Mouse (Mus musculus): Measurements from ENCODE around the gene Fam50b. TPM values are rescaled to one million over a fixed set of nuclear protein-coding genes. Genes with fewer than 3 reads are reported as not detected.

Gene Fam50b
- polyA plus RNA-seq, 1 experiment from 2014 or later, result 0.07 TPM

DNA sequence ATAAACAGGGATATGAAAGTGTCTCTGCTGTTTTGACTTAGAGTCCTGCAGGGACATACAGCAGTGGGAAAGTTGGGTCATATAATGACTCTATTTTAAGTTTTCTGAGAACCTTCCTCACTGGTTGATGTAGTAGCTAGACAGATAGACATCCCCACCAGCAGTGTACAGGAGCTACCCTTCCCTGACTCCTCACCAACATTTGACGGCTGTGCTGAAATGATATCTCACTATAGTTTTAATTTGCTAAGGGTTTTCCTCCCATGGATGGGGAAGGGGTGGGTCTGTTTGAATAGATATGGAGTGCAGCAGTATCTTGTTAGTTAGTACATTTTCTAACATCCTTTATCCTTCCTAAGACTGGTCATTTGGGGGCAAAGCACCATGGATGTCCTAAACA lies 34.0 kb upstream of the Fam50b start:
- Histone ChIP-seq H3K27ac (replicated peaks) (no peak overlapping the region), H3K9ac (ENCODE audit: low read length) (no peak overlapping the region), H3K9me3 (ENCODE audit: control insufficient read depth, low read length) (no peaks in the 10 kb centered on the region), H3K4me1 (replicated peaks; ENCODE audit: control insufficient read depth, insufficient read depth) (no peaks in the 10 kb centered on the region), H3K36me3 (ENCODE audit: control insufficient read depth, insufficient read depth, low read length) (no peaks in the 10 kb centered on the region), H3K27me3 (ENCODE audit: control insufficient read depth, insufficient read depth, low read length) (no peaks in the 10 kb centered on the region), H3K4me2 (replicated peaks; ENCODE audit: low read depth) (no peak overlapping the region), H3K4me3 (ENCODE audit: low read depth, low read length) (no peak overlapping the region)
- DNase-seq (ENCODE audit: low spot score), result no peak
- no peak for ATAC-seq (ENCODE audit: low FRiP score, low TSS enrichment)
- WGBS, result 87% methylated on average over 1 of the region's 1 CpGs
- TF ChIP-seq EP300 (optimal IDR thresholded peaks at IDR 0.05) (no peak), CTCF (IDR thresholded peaks at IDR 0.05; ENCODE audit: low read depth) (no peak)

DNA sequence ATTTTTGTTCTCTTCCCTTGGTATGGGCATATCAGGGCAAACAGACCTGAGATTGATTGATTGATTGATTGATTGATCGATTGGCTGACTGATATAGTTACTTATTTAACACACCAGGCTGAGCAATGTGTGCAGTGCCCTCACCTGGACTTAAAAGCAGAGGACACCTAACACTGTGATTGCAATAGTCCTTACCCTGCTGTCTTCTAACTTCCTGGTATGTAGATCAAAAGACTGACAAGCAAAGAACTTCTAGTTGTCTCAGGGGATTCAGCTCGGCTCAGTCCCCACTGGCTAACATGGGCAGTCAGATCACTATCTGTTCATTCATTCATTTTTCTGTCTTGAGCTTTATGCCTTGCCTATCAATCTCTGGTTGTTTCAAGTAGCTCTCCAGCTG lies 31.3 kb upstream of the Fam50b start:
- Histone ChIP-seq H3K4me3 (ENCODE audit: low read depth, low read length) (no peak overlapping the region), H3K4me1 (replicated peaks; ENCODE audit: control insufficient read depth, insufficient read depth) (no peaks in the 10 kb centered on the region), H3K36me3 (ENCODE audit: control insufficient read depth, insufficient read depth, low read length) (no peaks in the 10 kb centered on the region), H3K27me3 (ENCODE audit: control insufficient read depth, insufficient read depth, low read length) (no peaks in the 10 kb centered on the region), H3K9me3 (ENCODE audit: control insufficient read depth, low read length) (no peaks in the 10 kb centered on the region), H3K9ac (ENCODE audit: low read length) (no peak overlapping the region), H3K4me2 (replicated peaks; ENCODE audit: low read depth) (no peak overlapping the region), H3K27ac (replicated peaks) (no peak overlapping the region)
- ATAC-seq (ENCODE audit: low FRiP score, low TSS enrichment) (no peak), DNase-seq (ENCODE audit: low spot score) (no peak)
- TF ChIP-seq CTCF (IDR thresholded peaks at IDR 0.05; ENCODE audit: low read depth), result no peak
- TF ChIP-seq EP300 (optimal IDR thresholded peaks at IDR 0.05), result no peak
- 47% methylated on average over 2 of the region's 2 CpGs for whole genome bisulfite sequencing

DNA sequence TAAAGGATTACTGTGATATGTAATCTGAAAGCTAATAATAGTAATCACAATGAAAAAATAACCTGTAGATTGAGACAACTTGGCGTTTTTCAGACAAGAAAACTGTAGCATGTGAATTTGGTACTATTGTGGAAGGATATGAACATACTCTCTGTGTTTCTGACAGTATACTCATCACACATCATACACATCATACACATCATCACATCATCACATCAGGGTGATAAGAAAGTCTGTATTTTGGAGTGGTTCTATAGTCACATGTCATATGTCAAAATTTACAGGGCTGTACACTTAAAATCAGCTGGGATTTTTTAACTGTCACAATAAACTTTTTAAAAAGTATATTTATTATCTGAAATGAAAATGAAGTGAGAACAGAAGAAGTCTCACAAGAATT lies 30.9 kb upstream of the Fam50b start:
- Histone ChIP-seq H3K4me2 (replicated peaks; ENCODE audit: low read depth) (no peak overlapping the region), H3K27ac (replicated peaks) (no peak overlapping the region), H3K4me1 (replicated peaks; ENCODE audit: control insufficient read depth, insufficient read depth) (no peaks in the 10 kb centered on the region), H3K27me3 (ENCODE audit: control insufficient read depth, insufficient read depth, low read length) (no peaks in the 10 kb centered on the region), H3K4me3 (ENCODE audit: low read depth, low read length) (no peak overlapping the region), H3K9me3 (ENCODE audit: control insufficient read depth, low read length) (no peaks in the 10 kb centered on the region), H3K9ac (ENCODE audit: low read length) (no peak overlapping the region), H3K36me3 (ENCODE audit: control insufficient read depth, insufficient read depth, low read length) (no peaks in the 10 kb centered on the region)
- 76% methylated on average over 1 of the region's 1 CpGs for WGBS
- ATAC-seq (ENCODE audit: low FRiP score, low TSS enrichment) (no peak), DNase-seq (ENCODE audit: low spot score) (no peak)
- TF ChIP-seq EP300 (optimal IDR thresholded peaks at IDR 0.05) (no peak), CTCF (IDR thresholded peaks at IDR 0.05; ENCODE audit: low read depth) (no peak)

DNA sequence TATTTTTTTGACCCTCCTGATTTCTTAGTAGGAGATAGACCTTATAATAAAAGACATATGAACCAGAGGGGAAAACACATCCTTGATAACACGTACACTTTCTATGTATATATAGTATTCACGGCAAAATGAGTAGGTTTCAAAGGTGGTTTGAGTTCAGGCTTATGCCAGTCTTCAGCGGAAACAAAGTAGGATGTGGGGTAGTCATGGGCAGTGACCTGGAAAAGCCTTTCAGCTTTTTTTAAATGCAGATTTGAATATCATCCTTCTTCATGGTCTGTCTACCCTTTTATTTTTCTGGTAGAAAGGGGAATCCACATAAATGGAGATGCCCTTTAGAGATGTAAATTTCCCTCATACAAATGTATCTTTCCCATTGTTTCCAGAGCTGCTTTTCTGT lies 29.8 kb upstream of the Fam50b start:
- H3K4me1 ChIP-seq (replicated peaks; ENCODE audit: control insufficient read depth, insufficient read depth), result no peaks in the 10 kb centered on the region
- ATAC-seq (ENCODE audit: low FRiP score, low TSS enrichment) (no peak), DNase-seq (ENCODE audit: low spot score) (no peak)
- H3K9me3 ChIP-seq (ENCODE audit: control insufficient read depth, low read length), result no peaks in the 10 kb centered on the region
- no peak overlapping the region for H3K27ac ChIP-seq (replicated peaks)
- H3K27me3 ChIP-seq (ENCODE audit: control insufficient read depth, insufficient read depth, low read length), result no peaks in the 10 kb centered on the region
- H3K36me3 ChIP-seq (ENCODE audit: control insufficient read depth, insufficient read depth, low read length), result no peaks in the 10 kb centered on the region
- H3K4me3 ChIP-seq (ENCODE audit: low read depth, low read length), result no peak overlapping the region
- H3K9ac ChIP-seq (ENCODE audit: low read length), result no peak overlapping the region
- 93% methylated on average over 3 of the region's 3 CpGs for WGBS
- no peak overlapping the region for H3K4me2 ChIP-seq (replicated peaks; ENCODE audit: low read depth)
- TF ChIP-seq CTCF (IDR thresholded peaks at IDR 0.05; ENCODE audit: low read depth) (no peak), EP300 (optimal IDR thresholded peaks at IDR 0.05) (no peak)

DNA sequence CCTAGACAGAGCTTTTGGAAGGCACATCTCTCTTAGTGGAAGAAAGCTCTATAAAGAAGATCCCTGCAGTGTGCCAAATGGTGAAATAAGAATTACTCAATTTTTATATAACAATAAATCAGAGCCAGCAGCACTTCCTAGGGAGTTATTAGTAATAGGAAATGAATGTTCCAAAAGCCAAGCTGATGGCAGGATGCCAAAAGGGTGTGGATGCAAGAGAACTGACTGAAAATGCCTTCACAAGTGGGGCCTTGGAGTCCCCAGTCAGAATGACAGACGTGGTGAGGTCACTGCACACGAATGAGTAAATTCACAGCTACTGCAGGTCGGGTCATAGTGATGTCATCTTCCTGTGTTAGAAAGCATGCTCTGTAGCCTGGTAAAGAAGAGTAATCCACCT lies 25.7 kb upstream of the Fam50b start:
- no peak overlapping the region for H3K4me2 ChIP-seq (replicated peaks; ENCODE audit: low read depth)
- H3K9me3 ChIP-seq (ENCODE audit: control insufficient read depth, low read length), result no peaks in the 10 kb centered on the region
- TF ChIP-seq CTCF (IDR thresholded peaks at IDR 0.05; ENCODE audit: low read depth), result no peak
- peak; percentile 41 for TF ChIP-seq EP300 (optimal IDR thresholded peaks at IDR 0.05)
- H3K27ac ChIP-seq (replicated peaks), result no peak overlapping the region; the same call in 1 of the 2 replicates
- DNase-seq (ENCODE audit: low spot score) (peak; percentile 83), ATAC-seq (ENCODE audit: low FRiP score, low TSS enrichment) (peak; percentile 92)
- H3K9ac ChIP-seq (ENCODE audit: low read length), result no peak overlapping the region
- H3K4me1 ChIP-seq (replicated peaks; ENCODE audit: control insufficient read depth, insufficient read depth), result no peaks in the 10 kb centered on the region
- no peaks in the 10 kb centered on the region for H3K27me3 ChIP-seq (ENCODE audit: control insufficient read depth, insufficient read depth, low read length)
- H3K36me3 ChIP-seq (ENCODE audit: control insufficient read depth, insufficient read depth, low read length), result no peaks in the 10 kb centered on the region
- WGBS, result 14% methylated on average over 3 of the region's 3 CpGs
- no peak overlapping the region for H3K4me3 ChIP-seq (ENCODE audit: low read depth, low read length)

DNA sequence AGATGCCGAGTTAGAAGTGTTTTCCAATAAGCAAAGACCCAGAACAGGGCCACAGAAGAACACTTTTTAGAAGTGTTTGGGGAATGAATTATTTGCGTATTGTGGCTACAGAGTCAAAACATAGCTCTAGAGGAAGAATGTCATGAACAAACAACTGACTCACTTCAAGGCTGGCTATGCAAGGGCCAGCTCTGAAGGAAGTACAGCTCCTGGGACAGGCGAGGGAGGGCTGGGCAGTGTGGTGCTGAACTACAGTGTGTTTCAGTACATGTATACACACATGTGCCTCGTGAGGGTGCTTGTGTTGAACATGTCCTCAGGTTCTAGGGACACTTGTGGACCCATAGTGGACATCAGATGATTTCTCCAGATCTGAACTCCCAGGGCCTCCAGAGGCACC lies 25.1 kb upstream of the Fam50b start:
- Histone ChIP-seq H3K27me3 (ENCODE audit: control insufficient read depth, insufficient read depth, low read length) (no peaks in the 10 kb centered on the region), H3K4me2 (replicated peaks; ENCODE audit: low read depth) (no peak overlapping the region), H3K4me3 (ENCODE audit: low read depth, low read length) (no peak overlapping the region), H3K27ac (replicated peaks) (no peak overlapping the region; the same call in 1 of the 2 replicates), H3K9me3 (ENCODE audit: control insufficient read depth, low read length) (no peaks in the 10 kb centered on the region), H3K4me1 (replicated peaks; ENCODE audit: control insufficient read depth, insufficient read depth) (no peaks in the 10 kb centered on the region), H3K9ac (ENCODE audit: low read length) (no peak overlapping the region), H3K36me3 (ENCODE audit: control insufficient read depth, insufficient read depth, low read length) (no peaks in the 10 kb centered on the region)
- TF ChIP-seq EP300 (optimal IDR thresholded peaks at IDR 0.05) (no peak), CTCF (IDR thresholded peaks at IDR 0.05; ENCODE audit: low read depth) (no peak)
- 76% methylated on average over 4 of the region's 4 CpGs for WGBS
- DNase-seq (ENCODE audit: low spot score), result peak; percentile 36
- ATAC-seq (ENCODE audit: low FRiP score, low TSS enrichment), result peak; percentile 82

Data from stomach, postnatal 0 days (tissue).